Mouse (Mus musculus) liver, embryonic 11.5 days (tissue): Measurements from ENCODE around the gene Capn8. TPM values are rescaled to one million over a fixed set of nuclear protein-coding genes. Genes with fewer than 3 reads are reported as not detected.
A peak's percentile ranks its signal among the peaks of the same experiment; 100 is the strongest.

Source experiments
- ATAC-seq: fragments of 200-750 bp; cut with Nextera tagmentation; replicated peaks from 2 replicates; pipeline ENCODE4 v1.8.0; 2017; ENCODE audit warnings: moderate number of reproducible peaks, mild to moderate bottlenecking, moderate TSS enrichment, moderate library complexity; ENCODE audit not compliant: low FRiP score
- DNase-seq: peaks from one replicate; pipeline ENCODE4 v3.0.0-alpha.2; 2017; ENCODE audit warnings: low spot score
- H3K27ac ChIP-seq: fragments of 300-500 bp; sonication (generic); 2 replicates; pipeline ENCODE4 v1.5.1; 2014; ENCODE audit warnings: mild to moderate bottlenecking, low read depth, low read length, control low read depth
- H3K27me3 ChIP-seq: fragments of 300-500 bp; sonication (generic); replicated peaks from 2 replicates; pipeline ENCODE4 v1.6.1; 2014; ENCODE audit warnings: low read length, mixed read lengths; ENCODE audit not compliant: control insufficient read depth, insufficient read depth
- H3K36me3 ChIP-seq: fragments of 300-500 bp; sonication (generic); 2 replicates; pipeline ENCODE4 v1.6.1; 2014; ENCODE audit warnings: mild to moderate bottlenecking, low read length, moderate library complexity, mixed read lengths; ENCODE audit not compliant: control insufficient read depth, insufficient read depth
- H3K4me1 ChIP-seq: fragments of 300-500 bp; sonication (generic); replicated peaks from 2 replicates; pipeline ENCODE4 v1.6.1; 2014; ENCODE audit warnings: low read length, mixed read lengths; ENCODE audit not compliant: control insufficient read depth, insufficient read depth
- H3K4me2 ChIP-seq: fragments of 300-500 bp; sonication (generic); 2 replicates; pipeline ENCODE4 v1.6.1; 2014; ENCODE audit warnings: mild to moderate bottlenecking, control low read depth, moderate library complexity
- H3K4me3 ChIP-seq: fragments of 300-500 bp; sonication (generic); 2 replicates; pipeline ENCODE4 v1.5.1; 2014; ENCODE audit warnings: low read depth, low read length, control low read depth
- H3K9ac ChIP-seq: fragments of 300-500 bp; sonication (generic); 2 replicates; pipeline ENCODE4 v1.6.1; 2014; ENCODE audit warnings: low read depth, low read length, control low read depth
- H3K9me3 ChIP-seq: fragments of 300-500 bp; sonication (generic); 2 replicates; pipeline ENCODE4 v1.6.1; 2016; ENCODE audit warnings: low read length, inconsistent platforms, mixed read lengths; ENCODE audit not compliant: control insufficient read depth
- WGBS: fragments of 180-500 bp; shearing (Covaris S2); extraction: QIAGEN DNeasy Blood & Tissue Kit; methylation state at CpG from one replicate; pipeline ENCODE4 v1.1.7; 2014; 5-methylcytosine and 5-hydroxymethylcytosine counted together
- polyA plus RNA-seq: library from polyadenylated mRNA; unstranded; fragments of >200 nt; fragmentation: Nextera tagmentation; extraction: Ambion mirVana; gene quantifications from 2 replicates; pipeline ENCODE4 v1.2.1, GENCODE M21; 2014

Capn8 gene
- polyA plus RNA-seq, 1 experiment from 2014 or later: not detected

DNA sequence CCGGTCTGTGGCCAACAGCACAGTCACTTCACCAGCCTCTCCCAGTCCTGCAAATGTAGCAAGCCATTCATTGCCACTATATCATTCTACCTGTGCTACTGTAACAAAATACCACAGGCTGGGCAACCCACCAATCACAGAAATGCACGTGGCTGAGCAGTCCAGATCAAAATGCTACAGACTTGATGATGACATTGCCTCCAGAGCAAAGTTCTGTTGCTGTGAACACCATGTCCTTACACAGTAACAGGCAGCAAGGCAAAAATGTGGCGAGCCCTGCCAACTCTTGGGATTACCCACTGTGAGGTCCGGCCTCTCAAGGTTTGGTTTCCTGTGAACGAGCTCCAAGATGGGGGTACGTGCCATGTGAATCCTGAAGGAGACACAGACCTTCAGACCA lies 19.4 kb downstream of the Capn8 start:
- 0 out of 2 replicates have a peak, but pooled peaks cover 6% of the 10 kb centered on the region for H3K27me3 ChIP-seq
- no peaks in the 10 kb centered on the region for H3K36me3 ChIP-seq
- 74% methylated on average over 6 of the region's 6 CpGs for WGBS
- no peak overlapping the region for H3K4me3 ChIP-seq
- H3K9ac ChIP-seq: no peak overlapping the region
- no peak overlapping the region for H3K27ac ChIP-seq
- ATAC-seq (no peak), DNase-seq (no peak)
- H3K4me2 ChIP-seq: no peak overlapping the region
- H3K9me3 ChIP-seq: no peaks in the 10 kb centered on the region
- peaks cover 4% of the 10 kb centered on the region; the same call in 1 of the 2 replicates for H3K4me1 ChIP-seq

DNA sequence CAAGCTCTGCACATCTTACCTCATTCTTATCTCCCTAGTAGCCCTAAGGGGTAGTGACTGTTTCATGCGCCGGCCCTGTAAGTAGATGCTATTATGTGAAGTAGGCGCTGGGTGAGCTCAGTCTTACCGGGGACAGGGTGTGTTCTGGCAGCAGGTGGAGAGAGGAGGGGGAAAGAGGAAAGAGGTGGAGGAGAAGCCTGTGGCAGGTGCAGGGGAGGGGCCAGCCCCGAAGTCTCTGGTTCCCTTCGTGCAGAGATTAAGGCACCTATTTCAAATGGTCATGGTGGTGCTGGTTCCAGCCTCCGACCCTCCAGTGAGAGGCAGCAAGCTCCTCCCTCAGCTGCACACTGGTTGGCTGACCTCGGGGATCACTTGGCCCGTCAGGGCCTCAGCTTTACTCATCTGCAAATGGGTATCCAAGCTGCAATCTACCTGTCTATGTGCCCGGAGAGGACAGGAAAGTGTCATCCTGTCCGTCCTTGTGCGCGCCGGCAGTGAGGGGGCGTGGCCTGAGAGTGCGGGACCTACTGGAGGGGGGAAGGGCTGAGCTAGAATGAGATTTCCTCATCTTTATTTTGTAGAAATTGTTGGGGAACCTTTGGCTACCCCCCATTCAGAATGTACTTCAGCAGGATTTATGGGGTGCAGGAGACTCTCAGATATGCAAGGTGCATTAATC lies 20.5 kb downstream of the Capn8 start:
- DNase-seq: no peak

DNA sequence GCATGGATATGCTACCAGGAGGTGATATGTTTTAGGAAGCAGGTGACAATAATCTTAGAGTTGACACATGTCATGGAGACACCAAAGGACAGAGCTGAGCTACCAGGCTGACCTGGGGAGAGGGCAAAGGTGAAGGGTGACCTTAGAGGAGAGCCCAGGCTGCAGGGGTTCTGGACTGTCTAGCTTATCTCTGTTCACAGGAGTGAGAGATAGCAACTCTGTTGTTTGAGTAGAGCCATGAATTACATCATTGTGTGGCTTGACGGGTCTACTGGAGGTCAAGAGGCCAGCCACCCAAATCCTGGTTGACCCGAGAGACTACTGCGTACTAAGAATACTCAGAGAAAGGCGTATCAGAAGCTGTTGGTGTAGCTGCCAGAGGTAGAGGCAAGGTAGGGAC lies 22.9 kb downstream of the Capn8 start:
- peaks cover 7% of the 10 kb centered on the region; the same call in 1 of the 2 replicates for H3K27me3 ChIP-seq
- no peak overlapping the region for H3K9ac ChIP-seq
- no peak overlapping the region for H3K27ac ChIP-seq
- H3K9me3 ChIP-seq: no peaks in the 10 kb centered on the region
- no peaks in the 10 kb centered on the region for H3K36me3 ChIP-seq
- H3K4me2 ChIP-seq: no peak overlapping the region
- no peak overlapping the region for H3K4me3 ChIP-seq
- 51% methylated on average over 4 of the region's 4 CpGs for WGBS
- peaks cover 4% of the 10 kb centered on the region; the same call in 1 of the 2 replicates for H3K4me1 ChIP-seq
- DNase-seq: no peak
- 0 out of 2 replicates have a peak, but pooled peaks have one; percentile 34 for ATAC-seq

More for the DNA sequence above, 20.5 kb downstream of the Capn8 start:
- Histone ChIP-seq H3K4me3 (0 out of 2 replicates have a peak overlapping the region, but pooled peaks have one; percentile 14), H3K36me3 (no peaks in the 10 kb centered on the region), H3K9ac (no peak overlapping the region), H3K4me2 (peak overlapping the region; percentile 49), H3K9me3 (no peaks in the 10 kb centered on the region), H3K27ac (no peak overlapping the region), H3K4me1 (peaks cover 4% of the 10 kb centered on the region; the same call in 1 of the 2 replicates), H3K27me3 (peaks cover 11% of the 10 kb centered on the region; the same call in 1 of the 2 replicates)
- ATAC-seq: no peak
- WGBS: 17% methylated on average over 16 of the region's 16 CpGs

DNA sequence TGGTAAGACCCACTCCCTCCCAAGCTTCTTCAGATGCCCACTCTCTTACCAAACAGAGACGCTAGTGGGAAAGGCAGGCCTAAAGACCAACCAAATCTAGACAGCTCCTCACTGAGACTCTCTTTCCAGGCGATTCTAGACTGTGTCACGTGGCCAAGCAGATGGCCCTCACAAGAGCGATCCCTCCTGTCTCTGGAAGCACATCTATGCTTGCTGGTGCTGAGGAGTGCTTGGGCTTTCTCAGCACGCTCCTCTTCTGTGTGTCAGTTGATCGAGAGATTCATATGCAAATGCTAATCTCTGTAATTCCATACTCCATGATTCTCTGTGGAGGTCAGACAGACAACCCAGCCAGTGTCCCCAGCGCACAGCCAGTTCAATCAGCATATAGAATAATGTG lies 26.7 kb downstream of the Capn8 start:
- H3K4me2 ChIP-seq: no peak overlapping the region
- H3K9ac ChIP-seq: no peak overlapping the region
- 74% methylated on average over 7 of the region's 7 CpGs for WGBS
- no peaks in the 10 kb centered on the region for H3K4me1 ChIP-seq
- H3K4me3 ChIP-seq: no peak overlapping the region
- no peak for DNase-seq
- H3K36me3 ChIP-seq: no peaks in the 10 kb centered on the region
- H3K27ac ChIP-seq: no peak overlapping the region
- ATAC-seq: no peak
- H3K27me3 ChIP-seq: peaks cover 5% of the 10 kb centered on the region; the same call in 1 of the 2 replicates
- no peaks in the 10 kb centered on the region for H3K9me3 ChIP-seq

DNA sequence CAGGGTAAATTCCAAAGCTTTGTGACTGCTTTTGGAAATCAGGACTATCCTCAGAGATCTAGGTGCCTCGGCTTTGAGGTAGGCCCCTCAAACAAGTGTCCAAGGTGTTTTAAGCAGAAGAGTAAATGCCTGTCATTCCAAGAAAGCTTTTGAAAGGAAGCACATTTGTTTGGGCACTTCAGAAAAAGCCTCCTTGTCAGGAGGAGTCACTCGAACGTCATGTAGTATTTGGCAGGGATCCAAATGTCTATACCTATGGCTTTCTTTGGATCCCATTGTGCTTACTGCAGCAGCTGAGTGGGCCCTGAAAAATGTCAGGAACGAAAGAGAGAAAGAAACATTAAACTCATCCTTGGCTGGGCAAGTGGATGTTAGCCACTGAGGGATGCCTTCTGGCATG lies 27.6 kb downstream of the Capn8 start:
- 56% methylated on average over 4 of the region's 4 CpGs for WGBS

DNA sequence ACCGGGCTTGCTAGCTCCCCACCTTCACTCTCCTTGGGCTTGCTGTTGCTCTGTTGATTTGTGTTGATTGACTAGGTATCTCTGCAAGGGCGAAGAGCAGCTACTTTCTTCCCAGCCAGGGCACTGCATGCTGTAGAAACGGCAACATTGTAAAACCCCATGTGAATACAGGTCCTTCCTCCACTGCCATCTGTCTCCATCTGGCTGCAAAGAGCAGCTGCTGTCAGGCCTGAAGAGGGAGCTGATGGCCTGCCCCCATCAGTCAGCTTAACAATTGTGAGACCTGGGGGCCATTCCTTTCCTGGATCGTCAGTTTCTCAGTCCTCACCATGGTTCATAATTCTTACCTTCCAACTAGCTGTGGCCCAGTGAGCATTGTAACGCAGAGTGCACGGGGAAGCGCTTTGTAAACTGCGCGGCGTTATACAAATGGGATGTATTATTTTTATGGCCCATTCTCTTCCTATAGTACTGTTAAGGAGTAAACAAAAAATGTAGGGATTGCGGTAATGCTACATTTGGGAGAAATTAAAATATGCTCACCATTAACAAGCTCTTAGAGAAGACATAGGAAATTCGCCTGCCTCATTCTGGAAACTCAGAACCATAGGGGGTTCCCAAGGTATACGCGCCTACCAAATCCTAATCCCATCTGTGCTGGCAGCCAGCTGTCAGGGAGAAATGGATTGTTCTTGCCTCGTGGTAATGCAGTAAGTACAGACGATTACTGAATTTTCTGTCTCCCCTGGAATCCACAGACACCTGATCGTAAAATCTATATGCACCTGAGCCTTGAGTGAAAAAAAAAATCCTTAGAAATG lies 40.7 kb downstream of the Capn8 start:
- H3K27ac ChIP-seq: no peak overlapping the region

More for the DNA sequence above, 27.6 kb downstream of the Capn8 start:
- DNase-seq (no peak), ATAC-seq (no peak)
- H3K27ac ChIP-seq: no peak overlapping the region
- H3K36me3 ChIP-seq: no peaks in the 10 kb centered on the region
- H3K9ac ChIP-seq: no peak overlapping the region
- no peak overlapping the region for H3K4me2 ChIP-seq
- no peaks in the 10 kb centered on the region for H3K4me1 ChIP-seq
- H3K27me3 ChIP-seq: peaks cover 5% of the 10 kb centered on the region; the same call in 1 of the 2 replicates
- H3K4me3 ChIP-seq: no peak overlapping the region
- no peaks in the 10 kb centered on the region for H3K9me3 ChIP-seq

DNA sequence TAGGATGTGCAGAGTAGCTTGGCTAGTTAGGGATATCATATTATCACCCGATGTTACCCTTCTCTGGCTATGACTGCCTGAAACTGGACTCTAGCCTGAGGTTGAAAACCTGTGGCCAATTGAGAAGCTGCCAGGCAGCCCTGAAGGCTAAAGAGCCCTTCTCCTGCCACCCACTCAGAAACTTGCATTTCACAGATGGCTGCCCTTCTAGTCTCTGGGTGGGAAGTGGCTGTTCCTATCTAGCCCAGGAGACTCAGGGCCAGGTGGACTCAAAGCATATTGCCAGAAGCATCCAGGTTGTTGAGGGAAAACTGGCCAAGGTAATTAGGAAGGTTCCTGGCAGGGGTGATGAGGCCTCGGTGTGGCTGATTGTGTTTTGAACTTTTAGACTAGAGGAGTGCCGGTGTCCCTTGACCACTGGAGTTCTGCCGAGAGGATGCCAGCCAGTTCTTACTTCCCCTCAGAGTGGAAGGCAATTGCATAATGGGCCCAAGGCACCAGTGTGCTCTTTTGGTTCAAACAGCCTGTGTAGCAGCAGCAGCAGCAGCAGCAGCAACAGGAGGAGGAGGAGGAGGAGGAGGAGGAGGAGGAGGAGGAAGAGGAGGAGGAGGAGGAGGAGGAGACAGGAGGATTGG lies 45.0 kb downstream of the Capn8 start:
- Histone ChIP-seq H3K36me3 (no peaks in the 10 kb centered on the region), H3K4me3 (no peak overlapping the region), H3K27me3 (no peaks in the 10 kb centered on the region), H3K27ac (no peak overlapping the region), H3K4me1 (no peaks in the 10 kb centered on the region), H3K4me2 (no peak overlapping the region), H3K9me3 (no peaks in the 10 kb centered on the region), H3K9ac (no peak overlapping the region)
- ATAC-seq (no peak), DNase-seq (no peak)
- 70% methylated on average over 4 of the region's 4 CpGs for WGBS

More for the DNA sequence above, 40.7 kb downstream of the Capn8 start:
- H3K36me3 ChIP-seq: no peaks in the 10 kb centered on the region
- no peaks in the 10 kb centered on the region for H3K9me3 ChIP-seq
- ATAC-seq: no peak
- 81% methylated on average over 17 of the region's 17 CpGs for WGBS
- H3K27me3 ChIP-seq: no peaks in the 10 kb centered on the region
- H3K9ac ChIP-seq: no peak overlapping the region
- no peak for DNase-seq
- no peak overlapping the region for H3K4me2 ChIP-seq
- no peak overlapping the region for H3K4me3 ChIP-seq
- H3K4me1 ChIP-seq: no peaks in the 10 kb centered on the region

DNA sequence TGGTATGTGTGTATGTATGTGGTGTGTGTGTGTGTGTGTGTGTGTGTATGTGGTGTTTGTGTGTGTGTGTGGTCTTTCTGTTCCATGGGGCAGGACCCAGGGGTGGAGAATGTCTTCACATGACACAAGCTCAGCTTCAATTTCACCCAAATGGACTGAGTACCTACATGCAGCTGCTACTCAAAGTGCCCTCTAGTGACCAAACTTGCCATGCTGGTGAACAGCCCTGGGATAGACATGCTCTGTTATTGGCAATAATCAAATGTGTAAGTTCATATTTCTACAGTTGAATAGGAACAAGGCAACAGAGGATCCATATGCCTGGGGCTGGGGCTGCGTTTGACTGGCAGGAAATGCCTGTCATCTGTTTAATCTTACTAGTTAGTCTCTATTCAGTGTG lies 50.7 kb downstream of the Capn8 start:
- no peaks in the 10 kb centered on the region for H3K4me1 ChIP-seq
- H3K36me3 ChIP-seq: no peaks in the 10 kb centered on the region
- H3K9me3 ChIP-seq: peaks cover 3% of the 10 kb centered on the region; the same call in 1 of the 2 replicates
- WGBS: 50% methylated on average over 1 of the region's 1 CpGs
- no peak overlapping the region for H3K9ac ChIP-seq
- H3K27me3 ChIP-seq: no peaks in the 10 kb centered on the region
- H3K27ac ChIP-seq: no peak overlapping the region
- DNase-seq (no peak), ATAC-seq (no peak)
- no peak overlapping the region for H3K4me2 ChIP-seq
- no peak overlapping the region for H3K4me3 ChIP-seq
